Mouse (Mus musculus): ENCODE measurements around the gene Rab8b. TPM values are rescaled to one million over a fixed set of nuclear protein-coding genes. Genes with fewer than 3 reads are reported as not detected.
A peak's percentile ranks its signal among the peaks of the same experiment; 100 is the strongest.

Gene Rab8b
- polyA plus RNA-seq, 1 experiment: 3.2 TPM

GRCm38 (mm10) chr9:66922076-66922475, 2.6 kb upstream of the Rab8b start:
- no peak for TF ChIP-seq GATA1 (IDR thresholded peaks at IDR 0.05; ENCODE audit: low read length)

DNA sequence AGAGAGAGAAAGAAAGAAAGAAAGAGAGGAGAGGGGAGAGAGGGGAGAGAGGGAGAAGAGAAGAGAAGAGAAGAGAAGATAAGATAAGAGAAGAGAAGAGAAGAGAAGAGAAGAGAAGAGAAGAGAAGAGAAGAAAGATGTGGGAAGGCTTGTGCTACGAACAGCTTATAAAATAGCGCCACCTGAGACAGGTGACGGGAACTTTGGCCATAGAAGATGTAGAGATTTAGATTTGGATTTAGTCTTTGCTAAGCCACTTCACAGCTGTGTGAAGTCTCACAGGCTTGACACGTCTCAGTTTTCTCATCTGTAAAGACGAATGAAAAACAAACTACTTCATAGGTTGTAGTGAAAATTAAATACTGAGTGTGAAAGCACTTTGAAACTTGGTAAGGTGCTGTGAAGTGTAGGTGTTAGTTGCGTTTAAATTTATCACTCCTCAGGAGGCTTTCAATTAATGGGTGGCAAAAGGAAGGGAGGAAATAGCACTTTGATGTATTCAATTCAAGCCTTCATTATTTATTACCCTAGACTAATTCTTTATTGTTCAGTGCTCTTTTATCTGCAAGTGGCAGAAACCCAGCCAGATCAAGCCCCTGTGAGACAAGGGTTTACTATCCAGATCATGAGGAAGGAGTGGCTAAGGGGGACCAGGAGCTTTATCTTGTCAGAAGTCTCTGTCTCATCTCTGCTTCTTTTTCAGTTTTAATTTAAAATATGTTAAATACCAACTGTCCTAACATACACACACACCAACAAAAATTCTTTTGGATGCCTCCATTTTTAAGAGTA, 1.2 kb upstream of the Rab8b start:
- no peak for TF ChIP-seq GATA1 (IDR thresholded peaks at IDR 0.05; ENCODE audit: low read length)

- no peak for TF ChIP-seq GATA1 (IDR thresholded peaks at IDR 0.05; ENCODE audit: low read length)
These were observed 494 bp upstream of the Rab8b start for GRCm38 (mm10) chr9:66919981-66920380.

DNA sequence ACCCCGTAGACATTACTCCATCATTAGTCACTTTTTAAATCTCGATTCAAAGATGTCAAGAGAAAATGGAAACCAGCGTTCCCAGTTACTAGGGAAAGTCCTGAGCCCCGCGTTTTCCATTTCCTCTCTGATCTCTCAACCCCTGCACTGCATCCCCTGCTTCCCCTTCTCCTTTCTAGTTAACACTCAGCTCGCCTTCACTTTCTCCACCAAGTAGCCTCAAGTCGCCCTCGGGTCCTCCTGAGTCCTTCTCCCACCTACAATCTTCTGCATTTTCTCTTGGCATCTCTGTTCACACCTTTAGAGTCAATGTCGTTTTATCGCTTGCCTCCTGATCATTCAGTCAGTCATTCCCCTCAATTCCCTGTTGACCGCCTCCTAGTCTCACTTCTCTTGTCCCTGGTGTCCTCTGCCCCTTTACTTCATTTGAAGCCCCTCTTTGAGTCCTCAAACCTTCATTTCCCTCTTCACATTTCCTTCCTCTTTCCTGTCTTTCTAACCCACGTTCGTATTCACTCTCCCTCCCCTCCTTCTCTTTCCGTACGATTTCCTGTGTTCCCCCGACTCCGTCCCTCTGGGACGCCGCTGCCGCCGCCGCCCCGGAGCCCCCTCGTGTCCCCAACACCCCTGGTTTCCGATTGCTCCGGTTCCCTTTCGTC, 686 bp downstream of the Rab8b start:
- TF ChIP-seq GATA1 (IDR thresholded peaks at IDR 0.05; ENCODE audit: low read length): no peak

GRCm38 (mm10) chr9:66917892-66918255, 1.6 kb downstream of the Rab8b start:
- no peak for TF ChIP-seq GATA1 (IDR thresholded peaks at IDR 0.05; ENCODE audit: low read length)

DNA sequence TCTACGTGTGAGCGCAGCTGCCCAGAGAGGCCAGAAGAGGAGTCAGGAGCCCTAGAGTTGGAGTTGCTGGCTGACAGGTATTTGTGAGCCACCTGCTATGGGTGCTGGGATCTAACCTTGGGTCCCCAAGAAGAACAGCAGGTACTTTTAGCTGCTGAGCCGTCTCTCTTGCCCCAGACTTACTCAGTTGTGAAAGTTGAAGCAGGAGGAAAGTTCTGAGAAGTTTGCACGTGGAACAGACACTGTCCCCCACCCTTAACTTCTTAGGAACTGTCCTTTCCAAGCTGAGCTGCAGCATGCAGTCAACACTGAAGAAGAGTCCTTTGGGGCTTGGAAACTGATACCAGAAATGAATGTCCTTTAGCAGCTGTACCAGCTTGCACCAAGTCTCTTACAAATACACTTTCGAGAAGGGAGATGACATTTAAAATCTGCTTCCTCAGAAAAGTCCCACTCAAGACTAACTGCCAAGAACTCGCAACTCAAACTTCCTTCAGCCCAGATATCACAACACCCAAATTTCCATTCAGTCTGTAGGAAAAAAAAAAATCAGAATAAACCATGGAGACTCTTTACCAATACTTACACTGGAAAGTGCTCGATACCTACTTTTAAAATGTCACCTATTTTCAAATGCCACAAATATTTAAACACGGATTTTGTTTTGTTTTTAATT, 2.1 kb downstream of the Rab8b start:
- no peak for TF ChIP-seq GATA1 (IDR thresholded peaks at IDR 0.05; ENCODE audit: low read length)

- no peak for TF ChIP-seq GATA1 (IDR thresholded peaks at IDR 0.05; ENCODE audit: low read length)
These were observed 3.4 kb downstream of the Rab8b start for GRCm38 (mm10) chr9:66915869-66916785.

- TF ChIP-seq GATA1 (IDR thresholded peaks at IDR 0.05; ENCODE audit: low read length): no peak
These were observed 4.1 kb downstream of the Rab8b start for GRCm38 (mm10) chr9:66915401-66915800.

DNA sequence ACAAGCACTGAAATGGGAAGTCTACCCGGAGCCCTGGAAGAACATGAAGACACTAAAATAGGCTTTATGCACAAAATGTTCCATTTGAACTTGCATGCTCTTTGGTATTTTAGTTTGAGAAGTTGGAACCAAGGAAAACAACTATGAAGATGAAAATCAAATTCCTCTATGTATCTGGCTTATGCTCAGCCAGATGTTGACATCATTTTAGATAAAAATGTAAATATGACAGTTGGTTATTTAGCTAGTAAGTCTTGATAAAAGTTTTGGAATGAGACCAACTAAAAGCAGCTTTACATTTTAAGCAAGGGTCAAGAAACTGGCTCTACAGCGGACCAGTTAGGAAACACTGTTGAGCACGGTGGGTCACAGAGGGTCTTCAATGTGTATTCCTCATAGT, 4.9 kb downstream of the Rab8b start:
- TF ChIP-seq GATA1 (IDR thresholded peaks at IDR 0.05; ENCODE audit: low read length): no peak

DNA sequence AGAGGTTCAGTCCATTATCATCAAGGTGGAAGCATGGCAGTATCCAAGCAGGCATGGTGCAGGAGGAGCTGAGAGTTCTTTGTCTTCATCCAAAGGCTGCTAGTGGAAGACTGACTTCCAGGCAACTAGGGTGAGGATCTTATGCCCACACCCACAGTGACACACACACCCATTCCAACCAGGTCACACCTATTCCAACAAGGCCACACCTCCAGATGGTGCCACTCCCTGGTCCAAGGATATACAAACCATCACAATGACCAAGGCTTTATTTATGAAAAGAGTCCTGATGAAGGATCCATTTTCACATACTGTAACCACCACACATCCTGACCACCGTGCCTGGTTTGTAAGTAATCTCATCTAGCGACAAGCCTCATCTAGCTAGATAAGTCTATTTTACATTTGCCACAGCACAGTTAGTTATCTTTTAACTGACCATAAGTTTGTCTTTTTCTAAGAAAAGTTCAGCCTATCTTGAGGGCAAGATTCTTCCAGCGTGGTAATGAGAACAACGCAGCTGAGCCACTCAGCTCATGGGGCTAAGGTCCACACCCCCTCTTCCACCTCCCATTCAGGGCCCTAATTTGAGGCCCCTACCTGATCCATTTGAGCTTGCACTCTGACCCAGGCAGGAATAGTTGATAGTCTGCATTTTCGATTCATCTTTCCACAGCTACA, 6.1 kb downstream of the Rab8b start:
- peak; percentile 54 for TF ChIP-seq GATA1 (IDR thresholded peaks at IDR 0.05; ENCODE audit: low read length)

GRCm38 (mm10) chr9:66912304-66912703, 7.2 kb downstream of the Rab8b start:
- no peak for TF ChIP-seq GATA1 (IDR thresholded peaks at IDR 0.05; ENCODE audit: low read length)

- TF ChIP-seq GATA1 (IDR thresholded peaks at IDR 0.05; ENCODE audit: low read length): no peak
These were observed 8.8 kb downstream of the Rab8b start for GRCm38 (mm10) chr9:66910677-66911076.

GRCm38 (mm10) chr9:66909922-66910321, 9.6 kb downstream of the Rab8b start:
- no peak for TF ChIP-seq GATA1 (IDR thresholded peaks at IDR 0.05; ENCODE audit: low read length)

DNA sequence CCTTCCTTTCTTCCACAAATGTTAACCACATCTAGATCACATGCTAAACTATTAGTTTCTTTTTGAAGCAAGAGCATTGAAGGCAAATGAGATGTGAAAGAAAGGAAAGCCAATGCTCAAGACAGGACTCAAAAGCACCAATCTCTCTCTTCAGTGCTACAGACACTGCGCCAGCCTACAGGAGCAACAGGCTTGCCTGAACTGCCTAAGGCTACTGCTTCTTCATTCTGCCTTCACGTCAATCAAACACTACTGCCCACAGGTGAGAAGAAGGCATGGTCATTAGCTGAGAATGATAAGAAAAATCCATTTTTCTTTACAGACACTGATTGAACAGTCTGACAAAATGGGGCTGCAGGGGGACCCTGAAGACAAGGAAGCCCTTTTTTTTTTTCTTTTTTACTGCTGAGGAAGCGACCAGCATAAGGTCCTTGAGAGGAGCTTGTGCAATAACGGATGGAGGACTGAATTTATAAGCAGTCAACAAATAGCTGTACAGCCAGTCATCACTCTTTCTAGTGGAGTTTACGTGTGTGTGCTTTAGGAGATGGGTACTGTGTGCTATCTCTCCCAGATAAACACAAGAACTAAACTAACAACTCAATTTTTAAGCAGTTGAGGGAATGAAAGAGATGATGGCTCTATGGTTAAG, 11.6 kb downstream of the Rab8b start:
- no peak for TF ChIP-seq GATA1 (IDR thresholded peaks at IDR 0.05; ENCODE audit: low read length)
